Mouse (Mus musculus): ENCODE results near the gene Nfatc2ip. TPM values are rescaled to one million over a fixed set of nuclear protein-coding genes. Genes with fewer than 3 reads are reported as not detected.

The Nfatc2ip gene
- total RNA-seq, 1 experiment, result 45.6 TPM

GRCm38 (mm10) chr7:126373007-126373406 is 23.5 kb downstream of the Nfatc2ip start:
- DNase-seq (ENCODE audit: low read depth, low spot score), result no peak
- in situ Hi-C loops (cut with MboI; ENCODE audit: low sequenced_read_pairs in 2 of 2, unreplicated experiment in 2 of 2), result no loop called here
- Histone ChIP-seq H3K4me1 (ENCODE audit: control insufficient read depth in 2 of 2, insufficient read depth in 2 of 2, low read length in 2 of 2, poor library complexity in 1 of 2) (peaks cover 2 to 12% of the 10 kb centered on the region in 2 experiments; a peak in 2 of 4 replicates), H3K9me3 (ENCODE audit: control insufficient read depth, insufficient read depth, low read depth, low read length) (no peaks in the 10 kb centered on the region), H3K4me3 (ENCODE audit: insufficient read depth in 1 of 2, low read depth in 1 of 2, low read length in 2 of 2, poor library complexity in 1 of 2, severe bottlenecking in 1 of 2) (peak overlapping the region in 1 of 2 experiments; percentile 31; a peak in 1 of 4 replicates), H3K27ac (ENCODE audit: insufficient read depth, low read depth, low read length, poor library complexity, severe bottlenecking) (no peak overlapping the region), H3K36me3 (ENCODE audit: control insufficient read depth, insufficient read depth, low read length, poor library complexity, severe bottlenecking) (peaks cover 42% of the 10 kb centered on the region), H3K9ac (ENCODE audit: insufficient read depth, low read depth, low read length, poor library complexity, severe bottlenecking) (peak overlapping the region; percentile 52; the same call in 1 of the 2 replicates)
- no peak for TF ChIP-seq ZC3H11A (IDR thresholded peaks at IDR 0.05; ENCODE audit: borderline replicate concordance, low read depth, low read length)
- no peak for TF ChIP-seq CHD2 (IDR thresholded peaks at IDR 0.05; ENCODE audit: low read depth, low read length)
- TF ChIP-seq HCFC1 (IDR thresholded peaks at IDR 0.05; ENCODE audit: borderline replicate concordance, insufficient read depth, low read length), result no peak
- TF ChIP-seq MAFK (IDR thresholded peaks at IDR 0.05; ENCODE audit: insufficient read depth, low read depth, low read length), result no peak
- no peak for TF ChIP-seq ZNF384 (IDR thresholded peaks at IDR 0.05; ENCODE audit: low read depth, low read length)

- Histone ChIP-seq H3K4me3 (ENCODE audit: insufficient read depth in 1 of 2, low read depth in 1 of 2, low read length in 2 of 2, poor library complexity in 1 of 2, severe bottlenecking in 1 of 2) (peak within 1 kb of the TSS; percentile 53 to 67), H3K9me3 (ENCODE audit: control insufficient read depth, insufficient read depth, low read depth, low read length) (no peaks in the 10 kb centered on the region), H3K9ac (ENCODE audit: insufficient read depth, low read depth, low read length, poor library complexity, severe bottlenecking) (peak within 1 kb of the TSS; percentile 51), H3K4me1 (ENCODE audit: control insufficient read depth in 2 of 2, insufficient read depth in 2 of 2, low read length in 2 of 2, poor library complexity in 1 of 2) (peaks cover 0 to 4% of the 10 kb centered on the region in 2 experiments; a peak in 1 of 4 replicates), H3K27ac (ENCODE audit: insufficient read depth, low read depth, low read length, poor library complexity, severe bottlenecking) (no peak within 1 kb of the TSS), H3K36me3 (ENCODE audit: control insufficient read depth, insufficient read depth, low read length, poor library complexity, severe bottlenecking) (peaks cover 33% of the 10 kb centered on the region)
- DNase-seq (ENCODE audit: low read depth, low spot score), result no peak
- in situ Hi-C loops (cut with MboI; ENCODE audit: low sequenced_read_pairs in 2 of 2, unreplicated experiment in 2 of 2), result no loop called here
- TF ChIP-seq ZNF384 (IDR thresholded peaks at IDR 0.05; ENCODE audit: low read depth, low read length) (no peak), MAFK (IDR thresholded peaks at IDR 0.05; ENCODE audit: insufficient read depth, low read depth, low read length) (no peak), CHD2 (IDR thresholded peaks at IDR 0.05; ENCODE audit: low read depth, low read length) (no peak), HCFC1 (IDR thresholded peaks at IDR 0.05; ENCODE audit: borderline replicate concordance, insufficient read depth, low read length) (no peak), ZC3H11A (IDR thresholded peaks at IDR 0.05; ENCODE audit: borderline replicate concordance, low read depth, low read length) (no peak)
Observed at GRCm38 (mm10) chr7:126369393-126369792, 27.1 kb downstream of the Nfatc2ip start, which contains the start of gene Lat. TSS of gene Lat (minus strand) at chr7:126369570.

- H3K27ac ChIP-seq (ENCODE audit: insufficient read depth, low read depth, low read length, poor library complexity, severe bottlenecking), result no peak overlapping the region
Observed at GRCm38 (mm10) chr7:126368367-126368766, 28.2 kb downstream of the Nfatc2ip start.

GRCm38 (mm10) chr7:126367636-126368035 is 28.9 kb downstream of the Nfatc2ip start:
- no peak overlapping the region for H3K9ac ChIP-seq (ENCODE audit: insufficient read depth, low read depth, low read length, poor library complexity, severe bottlenecking)
- no peak for TF ChIP-seq ZNF384 (IDR thresholded peaks at IDR 0.05; ENCODE audit: low read depth, low read length)
- TF ChIP-seq ZC3H11A (IDR thresholded peaks at IDR 0.05; ENCODE audit: borderline replicate concordance, low read depth, low read length), result no peak
- TF ChIP-seq HCFC1 (IDR thresholded peaks at IDR 0.05; ENCODE audit: borderline replicate concordance, insufficient read depth, low read length), result no peak
- no peak for TF ChIP-seq MAFK (IDR thresholded peaks at IDR 0.05; ENCODE audit: insufficient read depth, low read depth, low read length)
- TF ChIP-seq CHD2 (IDR thresholded peaks at IDR 0.05; ENCODE audit: low read depth, low read length), result no peak
- H3K27ac ChIP-seq (ENCODE audit: insufficient read depth, low read depth, low read length, poor library complexity, severe bottlenecking), result no peak overlapping the region
- no peaks in the 10 kb centered on the region for H3K9me3 ChIP-seq (ENCODE audit: control insufficient read depth, insufficient read depth, low read depth, low read length)
- peaks cover 23% of the 10 kb centered on the region for H3K36me3 ChIP-seq (ENCODE audit: control insufficient read depth, insufficient read depth, low read length, poor library complexity, severe bottlenecking)
- H3K4me1 ChIP-seq (ENCODE audit: control insufficient read depth in 2 of 2, insufficient read depth in 2 of 2, low read length in 2 of 2, poor library complexity in 1 of 2), result no peaks in the 10 kb centered on the region
- DNase-seq (ENCODE audit: low read depth, low spot score), result no peak
- in situ Hi-C loops (cut with MboI; ENCODE audit: low sequenced_read_pairs in 2 of 2, unreplicated experiment in 2 of 2), result no loop called here
- no peak overlapping the region for H3K4me3 ChIP-seq (ENCODE audit: insufficient read depth in 1 of 2, low read depth in 1 of 2, low read length in 2 of 2, poor library complexity in 1 of 2, severe bottlenecking in 1 of 2)

More at GRCm38 (mm10) chr7:126368367-126368766, 28.2 kb downstream of the Nfatc2ip start:
- H3K4me3 ChIP-seq (ENCODE audit: insufficient read depth in 1 of 2, low read depth in 1 of 2, low read length in 2 of 2, poor library complexity in 1 of 2, severe bottlenecking in 1 of 2), result no peak overlapping the region; a peak in 1 of 4 replicates
- H3K9me3 ChIP-seq (ENCODE audit: control insufficient read depth, insufficient read depth, low read depth, low read length), result no peaks in the 10 kb centered on the region
- DNase-seq (ENCODE audit: low read depth, low spot score), result no peak
- H3K4me1 ChIP-seq (ENCODE audit: control insufficient read depth in 2 of 2, insufficient read depth in 2 of 2, low read length in 2 of 2, poor library complexity in 1 of 2), result no peaks in the 10 kb centered on the region
- H3K9ac ChIP-seq (ENCODE audit: insufficient read depth, low read depth, low read length, poor library complexity, severe bottlenecking), result no peak overlapping the region
- in situ Hi-C loops (cut with MboI; ENCODE audit: low sequenced_read_pairs in 2 of 2, unreplicated experiment in 2 of 2), result no loop called here
- peaks cover 27% of the 10 kb centered on the region for H3K36me3 ChIP-seq (ENCODE audit: control insufficient read depth, insufficient read depth, low read length, poor library complexity, severe bottlenecking)
- TF ChIP-seq ZC3H11A (IDR thresholded peaks at IDR 0.05; ENCODE audit: borderline replicate concordance, low read depth, low read length), result no peak
- no peak for TF ChIP-seq HCFC1 (IDR thresholded peaks at IDR 0.05; ENCODE audit: borderline replicate concordance, insufficient read depth, low read length)

GRCm38 (mm10) chr7:126363038-126363437 is 33.5 kb downstream of the Nfatc2ip start:
- peaks cover 0 to 12% of the 10 kb centered on the region in 2 experiments; a peak in 2 of 4 replicates for H3K4me1 ChIP-seq (ENCODE audit: control insufficient read depth in 2 of 2, insufficient read depth in 2 of 2, low read length in 2 of 2, poor library complexity in 1 of 2)

More at GRCm38 (mm10) chr7:126363038-126363437, 33.5 kb downstream of the Nfatc2ip start:
- Histone ChIP-seq H3K9me3 (ENCODE audit: control insufficient read depth, insufficient read depth, low read depth, low read length) (no peaks in the 10 kb centered on the region), H3K9ac (ENCODE audit: insufficient read depth, low read depth, low read length, poor library complexity, severe bottlenecking) (no peak overlapping the region; the same call in 1 of the 2 replicates), H3K4me3 (ENCODE audit: insufficient read depth in 1 of 2, low read depth in 1 of 2, low read length in 2 of 2, poor library complexity in 1 of 2, severe bottlenecking in 1 of 2) (no peak overlapping the region), H3K27ac (ENCODE audit: insufficient read depth, low read depth, low read length, poor library complexity, severe bottlenecking) (no peak overlapping the region), H3K36me3 (ENCODE audit: control insufficient read depth, insufficient read depth, low read length, poor library complexity, severe bottlenecking) (no peaks in the 10 kb centered on the region)
- no peak for TF ChIP-seq ZNF384 (IDR thresholded peaks at IDR 0.05; ENCODE audit: low read depth, low read length)
- TF ChIP-seq MAFK (IDR thresholded peaks at IDR 0.05; ENCODE audit: insufficient read depth, low read depth, low read length), result no peak
- TF ChIP-seq ZC3H11A (IDR thresholded peaks at IDR 0.05; ENCODE audit: borderline replicate concordance, low read depth, low read length), result no peak
- no peak for TF ChIP-seq HCFC1 (IDR thresholded peaks at IDR 0.05; ENCODE audit: borderline replicate concordance, insufficient read depth, low read length)
- no peak for TF ChIP-seq CHD2 (IDR thresholded peaks at IDR 0.05; ENCODE audit: low read depth, low read length)
- in situ Hi-C loops (cut with MboI; ENCODE audit: low sequenced_read_pairs in 2 of 2, unreplicated experiment in 2 of 2), result no loop called here
- DNase-seq (ENCODE audit: low read depth, low spot score), result no peak

Data from ES-E14 (cell line).